Mouse (Mus musculus) Patski (cell line): Measurements from ENCODE around the gene Pafah2. TPM values are rescaled to one million over a fixed set of nuclear protein-coding genes. Genes with fewer than 3 reads are reported as not detected.

Source experiments
- ATAC-seq: fragments of 100-300 bp; one replicate; pipeline ENCODE4 v1.8.0; 2021
- CTCF ChIA-PET: fragments of 350-600 bp; sonication (Branson Sonifier 250); formaldehyde crosslinking; loops from one replicate; lab custom pipeline; 2022; ENCODE audit warnings: inconsistent platforms; lab: Charles Lee
- POLR2A ChIA-PET: fragments of 350-600 bp; sonication (Branson Sonifier 250); formaldehyde crosslinking; loops from one replicate; lab custom pipeline; 2022; ENCODE audit warnings: antibody characterized with exemption, inconsistent platforms; lab: Charles Lee
- DNase-seq: peaks from one replicate; pipeline ENCODE4 v3.0.0-alpha.2; 2011; ENCODE audit warnings: low read depth, low spot score
- H3K27me3 ChIP-seq: fragments of 371-371 bp; one replicate; pipeline ENCODE4 v1.5.1; 2021
- CTCF ChIP-seq: fragments of 100-300 bp; IDR thresholded peaks from one replicate; pipeline ENCODE4 v1.5.1; 2021
- in situ Hi-C: fragments of 300-500 bp; cut with MboI; formaldehyde crosslinking; loops from 3 replicates; pipeline ENCODE4 v1.11.1; 2018; ENCODE audit warnings: low pct_unique_long_range_greater_than_20kb, mixed read lengths
- polyA plus RNA-seq: library from polyadenylated mRNA; unstranded; gene quantifications from one replicate; pipeline ENCODE4 v1.2.3, GENCODE M21; 2021

The Pafah2 gene
- polyA plus RNA-seq, 1 experiment from 2014 or later, result 36.0 TPM

GRCm38 (mm10) chr4:134397121-134397520 is 1.0 kb downstream of the Pafah2 start:
- ATAC-seq (no peak), DNase-seq (no peak)
- TF ChIP-seq CTCF, result no peak
- CTCF ChIA-PET, result interaction anchor here (2.2 kb wide), 1 partner anchor 75 kb away, joined by 10 read pairs; no protein-coding TSS in a partner anchor
- POLR2A ChIA-PET, result no interaction called here
- no peaks in the 10 kb centered on the region for H3K27me3 ChIP-seq
- in situ Hi-C loops, result loop anchor here (5.0 kb wide), 1 partner anchor 80 kb away; no protein-coding TSS in a partner anchor

- POLR2A ChIA-PET, result no interaction called here
- DNase-seq (no peak), ATAC-seq (no peak)
- no peaks in the 10 kb centered on the region for H3K27me3 ChIP-seq
- in situ Hi-C loops, result loop anchor here (5.0 kb wide), 1 partner anchor 80 kb away; no protein-coding TSS in a partner anchor
- TF ChIP-seq CTCF, result no peak
- CTCF ChIA-PET, result interaction anchor here (2.2 kb wide), 1 partner anchor 75 kb away, joined by 10 read pairs; no protein-coding TSS in a partner anchor
These were observed 1.6 kb downstream of the Pafah2 start for GRCm38 (mm10) chr4:134397732-134398131.

- no peak for TF ChIP-seq CTCF
- DNase-seq (no peak), ATAC-seq (no peak)
- POLR2A ChIA-PET, result no interaction called here
- in situ Hi-C loops, result no loop called here
- CTCF ChIA-PET, result no interaction called here
- H3K27me3 ChIP-seq, result no peaks in the 10 kb centered on the region
These were observed 4.1 kb downstream of the Pafah2 start for GRCm38 (mm10) chr4:134400206-134400605.

GRCm38 (mm10) chr4:134401181-134401661 is 5.1 kb downstream of the Pafah2 start:
- no peaks in the 10 kb centered on the region for H3K27me3 ChIP-seq
- ChIA-PET POLR2A (no interaction called here), CTCF (interaction anchor here (0.6 kb wide), 1 partner anchor 121 kb away, joined by 3 read pairs; no protein-coding TSS in a partner anchor)
- no peak for ATAC-seq
- in situ Hi-C loops, result no loop called here
- TF ChIP-seq CTCF, result no peak
- DNase-seq, result no peak

- ChIA-PET CTCF (no interaction called here), POLR2A (no interaction called here)
- no peaks in the 10 kb centered on the region for H3K27me3 ChIP-seq
- no peak for TF ChIP-seq CTCF
- in situ Hi-C loops, result no loop called here
- no peak for DNase-seq
- ATAC-seq, result no peak
These were observed 5.9 kb downstream of the Pafah2 start for GRCm38 (mm10) chr4:134401856-134402570.

GRCm38 (mm10) chr4:134402571-134403262 is 6.6 kb downstream of the Pafah2 start:
- in situ Hi-C loops, result no loop called here
- H3K27me3 ChIP-seq, result no peaks in the 10 kb centered on the region
- ChIA-PET POLR2A (no interaction called here), CTCF (no interaction called here)
- TF ChIP-seq CTCF, result no peak
- ATAC-seq (no peak), DNase-seq (no peak)

- no peaks in the 10 kb centered on the region for H3K27me3 ChIP-seq
- TF ChIP-seq CTCF, result no peak
- POLR2A ChIA-PET, result interaction anchor here (0.6 to 0.7 kb wide), 2 partner anchors 74 to 107 kb away, joined by 5 read pairs; no protein-coding TSS in a partner anchor
- CTCF ChIA-PET, result no interaction called here
- ATAC-seq, result no peak
- in situ Hi-C loops, result no loop called here
- DNase-seq, result no peak
These were observed 7.6 kb downstream of the Pafah2 start for GRCm38 (mm10) chr4:134403721-134404120.

GRCm38 (mm10) chr4:134409286-134409685 is 13.2 kb downstream of the Pafah2 start:
- in situ Hi-C loops, result no loop called here
- CTCF ChIA-PET, result no interaction called here

GRCm38 (mm10) chr4:134416177-134416576 is 20.1 kb downstream of the Pafah2 start:
- no peak for DNase-seq
- TF ChIP-seq CTCF, result no peak
- POLR2A ChIA-PET, result interaction anchor here (0.6 kb wide), 1 partner anchor 40 kb away, joined by 3 read pairs; no protein-coding TSS in a partner anchor
- no peaks in the 10 kb centered on the region for H3K27me3 ChIP-seq
- CTCF ChIA-PET, result no interaction called here
- in situ Hi-C loops, result no loop called here
- ATAC-seq, result no peak

More at GRCm38 (mm10) chr4:134409286-134409685, 13.2 kb downstream of the Pafah2 start:
- ATAC-seq, result no peak
- POLR2A ChIA-PET, result no interaction called here
- DNase-seq, result no peak
- no peaks in the 10 kb centered on the region for H3K27me3 ChIP-seq
- TF ChIP-seq CTCF, result no peak

- in situ Hi-C loops, result no loop called here
- ChIA-PET POLR2A (no interaction called here), CTCF (no interaction called here)
- DNase-seq (no peak), ATAC-seq (no peak)
- no peak for TF ChIP-seq CTCF
- H3K27me3 ChIP-seq, result no peaks in the 10 kb centered on the region
These were observed 20.5 kb downstream of the Pafah2 start for GRCm38 (mm10) chr4:134416602-134417001.

GRCm38 (mm10) chr4:134417111-134417510 is 21.0 kb downstream of the Pafah2 start:
- ChIA-PET CTCF (no interaction called here), POLR2A (no interaction called here)
- DNase-seq, result no peak
- in situ Hi-C loops, result no loop called here
- ATAC-seq, result no peak
- no peaks in the 10 kb centered on the region for H3K27me3 ChIP-seq
- TF ChIP-seq CTCF, result no peak
